Mouse (Mus musculus) hindbrain, embryonic 16.5 days (tissue): ENCODE measurements at regions not wholly inside any gene's neighbourhood (a gene's known extent, or its start where the extent isn't known, plus 50 kb on each side); places are given as distances from the start of the nearest gene placed in this dataset.

ENCODE experiments used
- ATAC-seq: fragments of 200-750 bp; cut with Nextera tagmentation; 2 replicates; pipeline ENCODE4 v1.8.0; 2017; ENCODE audit warnings: moderate TSS enrichment, moderate library complexity
- H3K27ac ChIP-seq: fragments of 300-500 bp; sonication (generic); 2 replicates; pipeline ENCODE4 v1.5.1; 2014; ENCODE audit warnings: low read depth, mild to moderate bottlenecking, control low read depth, low read length, moderate library complexity
- H3K27me3 ChIP-seq: fragments of 300-500 bp; sonication (generic); replicated peaks from 2 replicates; pipeline ENCODE4 v1.6.1; 2014; ENCODE audit warnings: low read length; ENCODE audit not compliant: control insufficient read depth, insufficient read depth
- H3K36me3 ChIP-seq: fragments of 300-500 bp; sonication (generic); 2 replicates; pipeline ENCODE4 v1.6.1; 2014; ENCODE audit warnings: mild to moderate bottlenecking, low read length, moderate library complexity, mixed read lengths; ENCODE audit not compliant: control insufficient read depth, insufficient read depth
- H3K4me1 ChIP-seq: fragments of 300-500 bp; sonication (generic); 2 replicates; pipeline ENCODE4 v1.6.1; 2014; ENCODE audit warnings: low read depth, low read length; ENCODE audit not compliant: control insufficient read depth, insufficient read depth
- H3K4me2 ChIP-seq: fragments of 300-500 bp; sonication (generic); 2 replicates; pipeline ENCODE4 v1.6.1; 2014; ENCODE audit warnings: mild to moderate bottlenecking, low read length, control low read depth, moderate library complexity
- H3K4me3 ChIP-seq: fragments of 300-500 bp; sonication (generic); 2 replicates; pipeline ENCODE4 v1.5.1; 2014; ENCODE audit warnings: mild to moderate bottlenecking, low read length, control low read depth, moderate library complexity
- H3K9ac ChIP-seq: fragments of 300-500 bp; sonication (generic); 2 replicates; pipeline ENCODE4 v1.6.1; 2014; ENCODE audit warnings: low read depth, mild to moderate bottlenecking, control low read depth, low read length, moderate library complexity
- H3K9me3 ChIP-seq: fragments of 300-500 bp; sonication (generic); 2 replicates; pipeline ENCODE4 v1.6.1; 2014; ENCODE audit warnings: mild to moderate bottlenecking, low read length, moderate library complexity; ENCODE audit not compliant: control insufficient read depth
- WGBS: fragments of 180-500 bp; shearing (Covaris S2); extraction: QIAGEN DNeasy Blood & Tissue Kit; methylation state at CpG from one replicate; pipeline ENCODE4 v1.1.7; 2014; 5-methylcytosine and 5-hydroxymethylcytosine counted together

GRCm38 (mm10) chrX:58093245-58093644 lies 70.7 kb downstream of the Zic3 start:
- H3K27ac ChIP-seq: no peak overlapping the region
- ATAC-seq: no peak
- WGBS: 26% methylated on average over 3 of the region's 3 CpGs
- H3K9me3 ChIP-seq: no peaks in the 10 kb centered on the region
- H3K27me3 ChIP-seq: no peaks in the 10 kb centered on the region
- H3K9ac ChIP-seq: no peak overlapping the region
- no peaks in the 10 kb centered on the region for H3K36me3 ChIP-seq
- H3K4me3 ChIP-seq: no peak overlapping the region
- H3K4me1 ChIP-seq: no peaks in the 10 kb centered on the region
- no peak overlapping the region for H3K4me2 ChIP-seq

DNA sequence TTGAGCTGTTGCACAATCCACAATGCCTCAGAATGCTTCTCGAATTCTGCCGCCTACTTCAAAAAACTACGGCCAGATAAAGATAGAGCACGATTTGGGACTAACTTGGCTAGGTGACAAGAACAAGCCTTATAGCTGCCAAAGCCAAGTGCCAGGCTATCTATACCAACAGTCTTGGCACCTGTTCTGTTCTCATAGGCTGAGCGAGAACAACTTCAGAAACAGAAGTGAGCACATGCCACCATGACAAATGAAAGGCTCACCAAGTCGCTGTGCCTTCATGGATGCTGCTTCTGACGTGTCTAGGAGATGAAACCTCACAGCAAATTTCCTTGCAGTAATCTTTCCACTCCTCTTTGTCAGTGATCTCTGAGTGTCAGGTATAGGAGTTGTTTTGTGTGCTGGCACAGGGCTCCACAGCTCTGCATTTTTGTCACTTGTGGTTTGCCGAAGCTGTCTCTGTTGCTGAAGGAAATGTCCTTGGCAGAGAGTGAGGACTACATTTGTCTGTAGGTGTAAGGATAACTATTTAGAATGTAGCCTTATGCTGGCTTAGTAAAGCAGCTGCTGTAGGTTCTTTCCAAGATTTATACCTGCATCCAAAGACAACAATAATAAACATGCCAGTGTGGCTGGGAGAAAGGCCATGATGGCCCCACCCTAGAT lies 95.4 kb downstream of the Zic3 start:
- Histone ChIP-seq H3K9me3 (no peaks in the 10 kb centered on the region), H3K4me1 (no peaks in the 10 kb centered on the region), H3K27ac (no peak overlapping the region), H3K4me3 (no peak overlapping the region), H3K4me2 (no peak overlapping the region), H3K9ac (no peak overlapping the region), H3K36me3 (no peaks in the 10 kb centered on the region), H3K27me3 (no peaks in the 10 kb centered on the region)
- WGBS: 88% methylated on average over 8 of the region's 8 CpGs
- no peak for ATAC-seq

- peak; percentile 65 for ATAC-seq
- no peak overlapping the region for H3K27ac ChIP-seq
- peak overlapping the region; percentile 21; the same call in 1 of the 2 replicates for H3K4me3 ChIP-seq
These were observed 133.0 kb downstream of the Zic3 start for GRCm38 (mm10) chrX:58155371-58156124.

GRCm38 (mm10) chrX:58157361-58157760 lies 134.9 kb downstream of the Zic3 start:
- no peak for ATAC-seq
- WGBS: 26% methylated on average over 5 of the region's 5 CpGs
- Histone ChIP-seq H3K4me2 (no peak overlapping the region), H3K4me3 (no peak overlapping the region), H3K4me1 (no peaks in the 10 kb centered on the region), H3K27ac (no peak overlapping the region), H3K36me3 (no peaks in the 10 kb centered on the region), H3K9ac (no peak overlapping the region), H3K9me3 (no peaks in the 10 kb centered on the region), H3K27me3 (no peaks in the 10 kb centered on the region)

More at GRCm38 (mm10) chrX:58155371-58156124, 133.0 kb downstream of the Zic3 start:
- Histone ChIP-seq H3K4me1 (no peaks in the 10 kb centered on the region), H3K36me3 (no peaks in the 10 kb centered on the region), H3K4me2 (peak overlapping the region; percentile 50), H3K9me3 (no peaks in the 10 kb centered on the region), H3K27me3 (no peaks in the 10 kb centered on the region), H3K9ac (no peak overlapping the region)
- 26% methylated on average over 20 of the region's 20 CpGs for WGBS

DNA sequence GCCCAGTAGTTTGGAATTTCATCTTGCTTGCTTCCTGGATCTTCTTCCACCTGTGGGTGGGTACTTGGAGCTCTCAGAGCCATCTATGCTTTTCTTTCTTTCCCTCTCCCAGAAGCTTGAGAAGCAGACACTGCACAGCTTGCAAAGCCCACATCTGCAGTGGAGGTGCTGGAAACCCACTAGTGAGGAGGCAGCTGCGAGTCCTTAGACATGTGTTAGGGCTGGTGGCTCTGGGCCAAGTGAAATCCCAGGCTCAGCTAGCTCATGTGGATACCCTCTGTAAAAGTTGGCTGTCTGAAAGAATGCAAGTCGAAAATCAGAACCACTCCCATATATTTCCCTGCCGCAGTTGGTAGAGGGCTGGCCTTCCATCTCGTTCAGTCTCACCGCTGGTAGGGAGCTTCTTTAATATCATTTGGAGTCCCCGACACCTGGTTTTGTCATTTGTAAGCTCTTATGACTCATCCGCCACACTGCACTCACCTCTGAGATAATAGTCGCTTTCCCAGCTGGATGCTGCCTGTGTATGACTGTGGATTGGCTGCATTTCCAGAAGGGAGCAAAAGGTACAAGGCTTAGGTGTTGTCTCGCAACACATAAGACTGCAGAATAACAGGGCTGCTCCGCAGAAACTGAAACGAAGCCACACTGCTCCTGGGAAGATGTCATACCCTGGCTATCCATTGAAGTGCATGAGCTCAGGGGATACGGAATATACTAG lies 143.8 kb downstream of the Zic3 start:
- H3K4me1 ChIP-seq: no peaks in the 10 kb centered on the region
- H3K4me3 ChIP-seq: no peak overlapping the region
- H3K9ac ChIP-seq: no peak overlapping the region
- no peak for ATAC-seq
- H3K4me2 ChIP-seq: no peak overlapping the region
- no peak overlapping the region for H3K27ac ChIP-seq
- 76% methylated on average over 12 of the region's 12 CpGs for WGBS
- H3K36me3 ChIP-seq: no peaks in the 10 kb centered on the region
- no peaks in the 10 kb centered on the region for H3K9me3 ChIP-seq
- H3K27me3 ChIP-seq: no peaks in the 10 kb centered on the region

- no peak overlapping the region for H3K4me3 ChIP-seq
- H3K4me1 ChIP-seq: no peaks in the 10 kb centered on the region
- ATAC-seq: no peak
- H3K9me3 ChIP-seq: no peaks in the 10 kb centered on the region
- H3K27ac ChIP-seq: no peak overlapping the region
- no peak overlapping the region for H3K9ac ChIP-seq
- no peaks in the 10 kb centered on the region for H3K27me3 ChIP-seq
- H3K4me2 ChIP-seq: no peak overlapping the region
- WGBS: 88% methylated on average over 1 of the region's 1 CpGs
- no peaks in the 10 kb centered on the region for H3K36me3 ChIP-seq
These were observed 151.8 kb downstream of the Zic3 start for GRCm38 (mm10) chrX:58174326-58174725.
